Mouse (Mus musculus) kidney, embryonic 16.5 days (tissue): ENCODE results near the gene Cyp2e1. TPM values are rescaled to one million over a fixed set of nuclear protein-coding genes. Genes with fewer than 3 reads are reported as not detected.

Experiments
- polyA plus RNA-seq: library from polyadenylated mRNA; unstranded; fragments of >200 nt; fragmentation: Nextera tagmentation; extraction: Ambion mirVana; gene quantifications from 2 replicates; pipeline ENCODE4 v1.2.1, GENCODE M21; 2015

Cyp2e1 gene
- polyA plus RNA-seq, 1 experiment from 2014 or later, result 1.8 TPM

Other genes starting within 250 kb of the Cyp2e1 start
- not detected in 2 replicates for gene Olfr538, start 195.9 kb upstream of the Cyp2e1 start, polyA plus RNA-seq
- not detected in 2 replicates for gene Olfr46, start 162.5 kb upstream of the Cyp2e1 start, polyA plus RNA-seq
- gene Olfr61, start 134.8 kb upstream of the Cyp2e1 start, polyA plus RNA-seq, result not detected in 2 replicates
- gene Olfr53, start 117.3 kb upstream of the Cyp2e1 start, polyA plus RNA-seq, result not detected in 2 replicates
- not detected in 2 replicates for gene Olfr539, start 103.8 kb upstream of the Cyp2e1 start, polyA plus RNA-seq
- gene Olfr45, start 81.8 kb upstream of the Cyp2e1 start, polyA plus RNA-seq, result not detected in 2 replicates
- not detected in 2 replicates for gene Olfr541, start 66.5 kb upstream of the Cyp2e1 start, polyA plus RNA-seq
- 0.25 and 0.37 TPM in 2 replicates for gene Syce1, start 24.1 kb downstream of the Cyp2e1 start, polyA plus RNA-seq
- gene Zfp941, start 58.4 kb downstream of the Cyp2e1 start, polyA plus RNA-seq, result 1.4 and 1.6 TPM in 2 replicates
- gene Urah, start 71.3 kb downstream of the Cyp2e1 start, polyA plus RNA-seq, result 0.49 and 0.92 TPM in 2 replicates
- gene Scgb1c1, start 81.8 kb downstream of the Cyp2e1 start, polyA plus RNA-seq, result not detected in 2 replicates
- 0.12 TPM in 1 of 2 replicates, not detected in the other for gene Odf3, start 84.1 kb downstream of the Cyp2e1 start, polyA plus RNA-seq
- not detected in 2 replicates for gene Gm45785, start 92.6 kb downstream of the Cyp2e1 start, polyA plus RNA-seq
- 69.7 and 73.6 TPM in 2 replicates for gene Ric8a, start 93.2 kb downstream of the Cyp2e1 start, polyA plus RNA-seq
- gene Bet1l, start 93.8 kb downstream of the Cyp2e1 start, polyA plus RNA-seq, result 41.7 and 42.1 TPM in 2 replicates
- gene Psmd13, start 118.2 kb downstream of the Cyp2e1 start, polyA plus RNA-seq, result 242 and 246 TPM in 2 replicates
- 41.5 and 42.6 TPM in 2 replicates for gene Sirt3, start 118.6 kb downstream of the Cyp2e1 start, polyA plus RNA-seq
- 1.4 and 2.6 TPM in 2 replicates for gene Cox8b, start 136.7 kb downstream of the Cyp2e1 start, polyA plus RNA-seq
- gene Nlrp6, start 157.2 kb downstream of the Cyp2e1 start, polyA plus RNA-seq, result 1.9 and 2.2 TPM in 2 replicates
- 25.3 and 26.6 TPM in 2 replicates for gene Pgghg, start 177.7 kb downstream of the Cyp2e1 start, polyA plus RNA-seq
- 4.2 and 5.8 TPM in 2 replicates for gene Ifitm5, start 186.6 kb downstream of the Cyp2e1 start, polyA plus RNA-seq
- gene Gm45717, start 192.2 kb downstream of the Cyp2e1 start, polyA plus RNA-seq, result 0.76 TPM in 1 of 2 replicates, not detected in the other
- 991 and 995 TPM in 2 replicates for gene Ifitm2, start 192.2 kb downstream of the Cyp2e1 start, polyA plus RNA-seq
- gene Ifitm1, start 203.5 kb downstream of the Cyp2e1 start, polyA plus RNA-seq, result 64.6 and 72.4 TPM in 2 replicates
- 210 and 234 TPM in 2 replicates for gene Ifitm3, start 247.0 kb downstream of the Cyp2e1 start, polyA plus RNA-seq